Mouse (Mus musculus) hindbrain, embryonic 10.5 days (tissue): ENCODE measurements around the gene Cish. TPM values are rescaled to one million over a fixed set of nuclear protein-coding genes. Genes with fewer than 3 reads are reported as not detected.

ENCODE experiments used
- polyA plus RNA-seq: library from polyadenylated mRNA; unstranded; fragments of >200 nt; fragmentation: Nextera tagmentation; extraction: Ambion mirVana; gene quantifications from 2 replicates; pipeline ENCODE4 v1.2.1, GENCODE M21; 2016

Cish gene
- polyA plus RNA-seq, 1 experiment from 2014 or later = 9.7 TPM

Other genes with a start within 250 kb of the Cish start
- gene Dock3, start 64.1 kb upstream of the Cish start, polyA plus RNA-seq = 4.8 and 5.1 TPM in 2 replicates
- 4.9 and 5.1 TPM in 2 replicates for gene Mapkapk3, start 6.1 kb upstream of the Cish start, polyA plus RNA-seq
- 12.1 and 13.4 TPM in 2 replicates for gene Hemk1, start 42.3 kb downstream of the Cish start, polyA plus RNA-seq
- 1.4 and 2.6 TPM in 2 replicates for gene 6430571L13Rik, start 44.6 kb downstream of the Cish start, polyA plus RNA-seq
- gene Cacna2d2, start 103.6 kb downstream of the Cish start, polyA plus RNA-seq = 0.87 and 2.9 TPM in 2 replicates
- gene Tmem115, start 237.9 kb downstream of the Cish start, polyA plus RNA-seq = 36.5 and 44.8 TPM in 2 replicates
- gene Cyb561d2, start 246.2 kb downstream of the Cish start, polyA plus RNA-seq = 25.1 and 25.9 TPM in 2 replicates
- 39.2 and 45.7 TPM in 2 replicates for gene Nprl2, start 246.2 kb downstream of the Cish start, polyA plus RNA-seq